Mouse (Mus musculus): ENCODE measurements around the gene Psmd2.

DNA sequence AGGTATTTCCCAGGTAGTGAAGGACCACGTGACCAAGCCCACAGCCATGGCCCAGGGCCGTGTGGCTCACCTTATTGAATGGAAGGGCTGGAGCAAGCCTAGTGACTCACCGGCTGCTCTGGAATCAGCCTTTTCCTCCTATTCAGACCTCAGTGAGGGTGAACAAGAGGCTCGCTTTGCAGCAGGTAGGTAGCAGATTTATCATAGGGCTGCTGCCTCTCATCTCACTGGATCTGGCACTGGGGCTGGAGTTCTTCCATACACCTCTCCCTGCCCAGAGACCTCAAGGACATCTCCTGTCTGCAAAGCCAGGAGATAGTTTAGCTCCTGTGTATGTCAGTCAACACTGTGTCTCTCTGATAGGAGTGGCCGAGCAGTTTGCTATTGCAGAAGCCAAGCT is 47.8 kb downstream of the Psmd2 start:
- no peak for TF ChIP-seq POLR2A (IDR thresholded peaks at IDR 0.05; ENCODE audit: low read depth, low read length)
- no peak for TF ChIP-seq CTCF (IDR thresholded peaks at IDR 0.05; ENCODE audit: extremely low read depth, insufficient read length, insufficient replicate concordance, low read depth, low read length)

Measured in small intestine, adult 2 months (tissue).